In the genomic region with DNA sequence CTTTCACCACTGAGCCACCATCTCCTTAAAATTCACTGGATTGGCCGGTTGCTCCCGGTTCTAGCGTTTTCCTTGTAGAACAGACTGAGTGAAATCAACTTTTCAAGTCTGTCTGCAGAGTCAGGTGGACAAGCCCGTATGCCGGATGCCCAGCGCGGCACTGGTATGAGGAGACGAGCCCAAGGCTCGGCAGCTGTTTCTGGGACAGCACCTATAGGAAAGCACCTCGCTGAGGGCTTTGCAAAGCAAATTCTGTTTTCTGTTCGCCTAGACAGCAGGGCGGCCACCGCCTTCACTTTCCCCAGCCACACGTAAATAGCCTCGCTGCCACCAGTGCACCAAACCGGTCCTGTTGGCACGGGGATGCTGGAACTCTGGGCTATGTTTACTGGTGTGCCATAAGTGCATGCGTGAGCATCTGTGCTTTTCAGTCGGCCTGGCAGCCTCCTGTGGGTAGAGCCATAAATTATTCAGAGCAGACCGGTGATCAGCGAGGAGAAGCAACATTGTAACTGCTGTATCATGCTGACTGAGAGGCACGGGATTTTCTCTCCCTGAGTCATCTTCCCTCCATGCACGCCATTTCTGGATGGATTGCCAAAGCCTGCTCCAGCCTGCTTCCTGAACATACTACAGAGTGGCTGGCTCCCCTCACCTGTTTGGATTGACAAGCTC, we compare ENCODE assay signal across 9 mouse cellular contexts. TPM values are rescaled to one million over a fixed set of nuclear protein-coding genes. Genes with fewer than 3 reads are reported as not detected.
DNase-seq lines count a peak whose midpoint lies in the region; ATAC-seq lines count a peak whose summit lies in the region.
"Had no signal": no experiment of that assay in that cellular context is flagged by ENCODE, and none has a peak within 500 bp of the region (broad histone marks: within the 10 kb centered on the region; RNA-seq: fewer than 3 reads in every experiment).

No protein-coding gene starts in this region.

- no peaks in the 10 kb centered on the region for H3K36me3 ChIP-seq in forebrain, embryonic 14.5 days (ENCODE audit: control insufficient read depth, insufficient read depth, low read length)
- no peaks in the 10 kb centered on the region for H3K36me3 ChIP-seq in forebrain, embryonic 10.5 days (replicated peaks)
- H3K36me3 ChIP-seq in hindbrain, embryonic 14.5 days (replicated peaks; ENCODE audit: control insufficient read depth, insufficient read depth), result peaks cover 6% of the 10 kb centered on the region; the same call in 1 of the 2 replicates
- H3K36me3 ChIP-seq in neural tube, embryonic 13.5 days, result peaks cover 7% of the 10 kb centered on the region; the same call in 1 of the 2 replicates
- no peaks in the 10 kb centered on the region for H3K36me3 ChIP-seq in kidney, embryonic 15.5 days

- H3K4me1 ChIP-seq in forebrain, embryonic 14.5 days (ENCODE audit: control insufficient read depth, insufficient read depth, low read length), result no peaks in the 10 kb centered on the region
- H3K4me1 ChIP-seq in forebrain, embryonic 10.5 days, result no peaks in the 10 kb centered on the region
- H3K4me1 ChIP-seq in hindbrain, embryonic 14.5 days (replicated peaks; ENCODE audit: control insufficient read depth, insufficient read depth, low read length), result peaks cover 12% of the 10 kb centered on the region
- peaks cover 30% of the 10 kb centered on the region for H3K4me1 ChIP-seq in neural tube, embryonic 13.5 days (replicated peaks)
- H3K4me1 ChIP-seq in kidney, embryonic 15.5 days, result no peaks in the 10 kb centered on the region

- no peak overlapping the region for H3K4me2 ChIP-seq in forebrain, embryonic 14.5 days (ENCODE audit: low read length)
- H3K4me2 ChIP-seq in hindbrain, embryonic 14.5 days (replicated peaks), result no peak overlapping the region
- no peak overlapping the region for H3K4me2 ChIP-seq in neural tube, embryonic 13.5 days
- H3K4me2 ChIP-seq in kidney, embryonic 15.5 days, result no peak overlapping the region

- H3K9ac ChIP-seq in forebrain, embryonic 14.5 days (ENCODE audit: low read length), result no peak overlapping the region
- no peak overlapping the region for H3K9ac ChIP-seq in hindbrain, embryonic 14.5 days
- H3K9ac ChIP-seq in neural tube, embryonic 13.5 days, result no peak overlapping the region
- H3K9ac ChIP-seq in kidney, embryonic 15.5 days, result no peak overlapping the region

- no peak overlapping the region; the same call in 1 of the 2 replicates for H3K27ac ChIP-seq in forebrain, embryonic 14.5 days (ENCODE audit: low read depth, low read length)
- no peak overlapping the region for H3K27ac ChIP-seq in forebrain, embryonic 10.5 days
- peak overlapping the region; percentile 36; the same call in 1 of the 2 replicates for H3K27ac ChIP-seq in hindbrain, embryonic 14.5 days
- H3K27ac ChIP-seq in neural tube, embryonic 13.5 days (replicated peaks), result peak overlapping the region; percentile 34
- H3K27ac ChIP-seq in kidney, embryonic 15.5 days, result no peak overlapping the region

- peak; percentile 83 for DNase-seq in forebrain, embryonic 14.5 days (ENCODE audit: low spot score)
- no peak for DNase-seq in forebrain, embryonic 10.5 days (ENCODE audit: extremely low spot score, low spot score)
- DNase-seq in adrenal gland, postnatal 14 days, result peak; percentile 68
- peak; percentile 37 for DNase-seq in hindbrain, embryonic 14.5 days (ENCODE audit: low spot score)
- no peak for DNase-seq in lung, adult 18-20 months
- no peak for DNase-seq in gastrocnemius, postnatal 36 days

- H3K9me3 ChIP-seq in forebrain, embryonic 14.5 days (replicated peaks; ENCODE audit: control insufficient read depth, low read length), result no peaks in the 10 kb centered on the region
- no peaks in the 10 kb centered on the region for H3K9me3 ChIP-seq in forebrain, embryonic 10.5 days
- no peaks in the 10 kb centered on the region for H3K9me3 ChIP-seq in hindbrain, embryonic 14.5 days (ENCODE audit: control insufficient read depth, low read length)
- H3K9me3 ChIP-seq in neural tube, embryonic 13.5 days, result no peaks in the 10 kb centered on the region
- no peaks in the 10 kb centered on the region for H3K9me3 ChIP-seq in kidney, embryonic 15.5 days (replicated peaks)

- H3K4me3 ChIP-seq in forebrain, embryonic 14.5 days (ENCODE audit: low read depth, low read length), result no peak overlapping the region
- no peak overlapping the region for H3K4me3 ChIP-seq in forebrain, embryonic 10.5 days
- H3K4me3 ChIP-seq in hindbrain, embryonic 14.5 days (replicated peaks; ENCODE audit: low read length), result no peak overlapping the region
- no peak overlapping the region for H3K4me3 ChIP-seq in neural tube, embryonic 13.5 days
- no peak overlapping the region for H3K4me3 ChIP-seq in kidney, embryonic 15.5 days (replicated peaks)

- ATAC-seq in forebrain, embryonic 14.5 days, result peak; percentile 77; the same call in 1 of the 2 replicates
- peak; percentile 54; the same call in 1 of the 2 replicates for ATAC-seq in hindbrain, embryonic 14.5 days (ENCODE audit: low FRiP score)
- peak; percentile 60 for ATAC-seq in neural tube, embryonic 13.5 days (ENCODE audit: low read depth)
- ATAC-seq in kidney, embryonic 15.5 days (replicated peaks; ENCODE audit: low FRiP score), result no peak

- H3K27me3 ChIP-seq in forebrain, embryonic 14.5 days (replicated peaks; ENCODE audit: control insufficient read depth, insufficient read depth, low read length), result no peaks in the 10 kb centered on the region
- H3K27me3 ChIP-seq in forebrain, embryonic 10.5 days (ENCODE audit: poor library complexity, severe bottlenecking), result no peaks in the 10 kb centered on the region
- H3K27me3 ChIP-seq in hindbrain, embryonic 14.5 days (ENCODE audit: control insufficient read depth, insufficient read depth, low read length), result no peaks in the 10 kb centered on the region
- no peaks in the 10 kb centered on the region for H3K27me3 ChIP-seq in neural tube, embryonic 13.5 days
- H3K27me3 ChIP-seq in kidney, embryonic 15.5 days, result no peaks in the 10 kb centered on the region

- intact Hi-C loops in gastrocnemius, postnatal 36 days (cut with DNase I), result loop anchor here (10.0 kb wide), 1 partner anchor 288 kb away; no protein-coding TSS in a partner anchor

- 77% methylated on average over 23 of the region's 23 CpGs for WGBS in forebrain, embryonic 14.5 days
- WGBS in forebrain, embryonic 10.5 days, result 90% methylated on average over 23 of the region's 23 CpGs
- 71% methylated on average over 23 of the region's 23 CpGs for WGBS in hindbrain, embryonic 14.5 days
- WGBS in neural tube, embryonic 13.5 days, result 58% methylated on average over 23 of the region's 23 CpGs
- WGBS in kidney, embryonic 15.5 days, result 76% methylated on average over 23 of the region's 23 CpGs

RNA-seq across cellular contexts. Expression of a gene that starts 53.1 kb away (rescaled TPM):
- polyA plus RNA-seq in forebrain, embryonic 14.5 days (2014; fragmentation: Nextera tagmentation; extraction: Ambion mirVana), result 8.6 and 10.2 TPM in 2 replicates
- polyA plus RNA-seq in forebrain, embryonic 10.5 days (2016; fragmentation: Nextera tagmentation; extraction: Ambion mirVana), result 1.9 and 2.5 TPM in 2 replicates
- 5.4 and 5.9 TPM in 2 replicates for total RNA-seq in adrenal gland, postnatal 14 days (2021)
- 16.9 and 18.8 TPM in 2 replicates for polyA plus RNA-seq in hindbrain, embryonic 14.5 days (2014; fragmentation: Nextera tagmentation; extraction: Ambion mirVana)
- polyA plus RNA-seq in neural tube, embryonic 13.5 days (2015; fragmentation: Nextera tagmentation; extraction: Ambion mirVana), result 9.2 and 11.6 TPM in 2 replicates
- polyA plus RNA-seq in kidney, embryonic 15.5 days (2015; fragmentation: Nextera tagmentation; extraction: Ambion mirVana), result 0.75 and 0.93 TPM in 2 replicates
- total RNA-seq in gastrocnemius, postnatal 36 days (2021), result under 1 TPM; 0.15 to 0.25 TPM
- total RNA-seq: common myeloid progenitor, adult 5-6 weeks had no signal

Comparison
In these comparisons a context has a peak if more than half of its experiments do, and no peak if none do; other contexts are left out.
1. DNase-seq: peak in forebrain, embryonic 14.5 days (single experiment), adrenal gland, postnatal 14 days (single experiment) and hindbrain, embryonic 14.5 days (single experiment); none in forebrain, embryonic 10.5 days (single experiment), lung, adult 18-20 months (0 of 2) and gastrocnemius, postnatal 36 days (0 of 2).
2. H3K27ac ChIP-seq: peak in hindbrain, embryonic 14.5 days (single experiment) and neural tube, embryonic 13.5 days (single experiment); none in forebrain, embryonic 14.5 days (single experiment), forebrain, embryonic 10.5 days (single experiment) and kidney, embryonic 15.5 days (single experiment).